Mouse (Mus musculus) gastrocnemius, postnatal 10 days (tissue): ENCODE results near the gene Thumpd2. TPM values are rescaled to one million over a fixed set of nuclear protein-coding genes. Genes with fewer than 3 reads are reported as not detected.

Source experiments
- total RNA-seq, 2 experiments: library from RNA; stranded (reverse); gene quantifications; 2 replicates each; pipeline ENCODE4 v1.2.3; 2021

Thumpd2 gene
- total RNA-seq, 2 experiments from 2014 or later = 4.5 to 4.8 TPM

Other genes starting within 250 kb of the Thumpd2 start
- 1 to 10 TPM; 1.6 to 1.7 TPM for gene Tmem178, start 120.5 kb downstream of the Thumpd2 start, total RNA-seq